Mouse (Mus musculus) forebrain, embryonic 15.5 days (tissue): ENCODE measurements at regions not wholly inside any gene's neighbourhood (a gene's known extent, or its start where the extent isn't known, plus 50 kb on each side); places are given as distances from the start of the nearest gene placed in this dataset.
"Not testable (repeated sequence)": the region's sequence is repeated elsewhere in the genome, so short reads cannot be mapped to it uniquely, and the experiment has no call there.

ENCODE experiments used
- ATAC-seq: fragments of 200-750 bp; cut with Nextera tagmentation; replicated peaks from 2 replicates; pipeline ENCODE4 v1.8.0; 2017; ENCODE audit warnings: mild to moderate bottlenecking, moderate TSS enrichment, moderate library complexity
- H3K27ac ChIP-seq: fragments of 300-500 bp; sonication (generic); replicated peaks from 2 replicates; pipeline ENCODE4 v1.5.1; 2015; ENCODE audit warnings: mild to moderate bottlenecking, inconsistent platforms
- H3K27me3 ChIP-seq: fragments of 300-500 bp; sonication (generic); 2 replicates; pipeline ENCODE4 v1.6.1; 2015; ENCODE audit warnings: inconsistent platforms
- H3K36me3 ChIP-seq: fragments of 300-500 bp; sonication (generic); 2 replicates; pipeline ENCODE4 v1.6.1; 2015; ENCODE audit warnings: mild to moderate bottlenecking, inconsistent platforms
- H3K4me1 ChIP-seq: fragments of 300-500 bp; sonication (generic); 2 replicates; pipeline ENCODE4 v1.6.1; 2015; ENCODE audit warnings: inconsistent platforms
- H3K4me2 ChIP-seq: fragments of 300-500 bp; sonication (generic); replicated peaks from 2 replicates; pipeline ENCODE4 v1.6.1; 2015; ENCODE audit warnings: mild to moderate bottlenecking, inconsistent platforms
- H3K4me3 ChIP-seq: fragments of 300-500 bp; sonication (generic); 2 replicates; pipeline ENCODE4 v1.5.1; 2015; ENCODE audit warnings: mild to moderate bottlenecking, inconsistent platforms
- H3K9ac ChIP-seq: fragments of 300-500 bp; sonication (generic); replicated peaks from 2 replicates; pipeline ENCODE4 v1.6.1; 2015; ENCODE audit warnings: mild to moderate bottlenecking, inconsistent platforms
- H3K9me3 ChIP-seq: fragments of 300-500 bp; sonication (generic); 2 replicates; pipeline ENCODE4 v1.6.1; 2016; ENCODE audit warnings: inconsistent platforms
- WGBS: fragments of 180-500 bp; shearing (Covaris S2); methylation state at CpG from one replicate; pipeline ENCODE4 v1.1.7; 2015; ENCODE audit warnings: mixed read lengths; 5-methylcytosine and 5-hydroxymethylcytosine counted together

GRCm38 (mm10) chr16:71342777-71343176 lies 965.3 kb upstream of the Robo1 start:
- Histone ChIP-seq H3K4me1 (no peaks in the 10 kb centered on the region), H3K36me3 (no peaks in the 10 kb centered on the region), H3K9me3 (no peaks in the 10 kb centered on the region), H3K4me2 (no peak overlapping the region), H3K27ac (no peak overlapping the region), H3K4me3 (no peak overlapping the region), H3K27me3 (no peaks in the 10 kb centered on the region), H3K9ac (no peak overlapping the region)
- ATAC-seq, result no peak
- 93% methylated on average over 2 of the region's 2 CpGs for WGBS

GRCm38 (mm10) chr16:71344589-71344988 lies 963.5 kb upstream of the Robo1 start:
- 62% methylated on average over 2 of the region's 2 CpGs for WGBS
- H3K4me2 ChIP-seq, result no peak overlapping the region
- ATAC-seq, result no peak
- H3K4me1 ChIP-seq, result no peaks in the 10 kb centered on the region
- no peaks in the 10 kb centered on the region for H3K36me3 ChIP-seq
- no peaks in the 10 kb centered on the region for H3K27me3 ChIP-seq
- no peak overlapping the region for H3K9ac ChIP-seq
- no peak overlapping the region for H3K4me3 ChIP-seq
- H3K9me3 ChIP-seq, result no peaks in the 10 kb centered on the region
- no peak overlapping the region for H3K27ac ChIP-seq

DNA sequence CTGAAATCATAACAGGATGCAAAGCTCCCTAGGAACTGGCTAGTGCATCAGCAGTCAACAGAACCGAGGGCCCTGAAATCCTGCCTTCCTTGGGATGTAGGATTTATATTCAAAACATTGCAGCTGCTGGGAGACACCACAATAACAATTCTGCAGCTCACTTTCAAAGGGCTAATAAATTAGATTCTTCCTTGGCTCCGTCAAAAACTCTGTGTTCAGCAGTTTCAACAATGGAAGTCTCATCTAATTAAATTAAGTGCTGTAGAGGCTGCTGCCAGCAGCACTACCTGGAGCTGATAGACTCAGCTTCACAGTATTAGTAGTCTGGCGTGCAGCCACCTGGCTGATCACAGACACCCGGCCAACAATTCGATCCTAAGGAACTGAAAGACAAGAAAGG lies 916.2 kb upstream of the Robo1 start:
- no peak overlapping the region for H3K9ac ChIP-seq
- peaks cover 8% of the 10 kb centered on the region for H3K4me1 ChIP-seq
- peak; percentile 75 for ATAC-seq
- no peaks in the 10 kb centered on the region for H3K9me3 ChIP-seq
- H3K4me2 ChIP-seq, result 0 out of 2 replicates have a peak overlapping the region, but pooled peaks have one; percentile 1
- H3K27ac ChIP-seq, result peak overlapping the region; percentile 34; the same call in 1 of the 2 replicates
- no peaks in the 10 kb centered on the region for H3K36me3 ChIP-seq
- H3K27me3 ChIP-seq, result no peaks in the 10 kb centered on the region
- 7% methylated on average over 5 of the region's 5 CpGs for WGBS
- no peak overlapping the region for H3K4me3 ChIP-seq

- ATAC-seq, H3K9ac ChIP-seq, H3K27me3 ChIP-seq, H3K9me3 ChIP-seq, H3K4me3 ChIP-seq, H3K36me3 ChIP-seq, H3K27ac ChIP-seq, H3K4me2 ChIP-seq, H3K4me1 ChIP-seq: not testable (repeated sequence)
- 91% methylated on average over 3 of the region's 3 CpGs for WGBS
Observed at GRCm38 (mm10) chr16:71434791-71435190, 873.3 kb upstream of the Robo1 start.
